Mouse (Mus musculus): Measurements from ENCODE around the gene Gm36028. TPM values are rescaled to one million over a fixed set of nuclear protein-coding genes. Genes with fewer than 3 reads are reported as not detected.

Gm36028 gene
- polyA plus RNA-seq, 1 experiment: not detected

DNA sequence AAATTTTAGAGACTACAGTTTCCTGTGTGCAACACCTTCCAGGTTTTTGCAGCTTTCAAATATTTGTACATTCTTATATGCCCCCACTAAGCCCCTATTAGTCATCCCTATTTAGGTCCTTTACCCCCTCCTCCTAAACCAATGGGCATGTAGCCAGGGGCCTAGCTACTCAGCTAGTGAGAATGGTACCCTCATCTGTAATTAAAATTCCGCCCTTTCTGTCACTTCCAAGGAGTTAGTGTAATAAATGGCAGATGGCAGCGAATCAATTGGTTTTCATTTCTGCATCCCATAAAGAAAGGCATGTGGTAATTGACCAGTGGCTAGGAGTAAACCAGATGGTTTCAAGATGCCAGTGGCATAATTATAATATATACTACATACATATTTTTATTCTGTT, 31.7 kb upstream of the Gm36028 start:
- no peaks in the 10 kb centered on the region for H3K4me1 ChIP-seq (ENCODE audit: control insufficient read depth, insufficient read depth, insufficient read length)
- H3K27me3 ChIP-seq (ENCODE audit: control insufficient read depth, insufficient read depth, low read length): no peaks in the 10 kb centered on the region
- WGBS: 94% methylated on average over 2 of the region's 2 CpGs
- H3K4me3 ChIP-seq (ENCODE audit: extremely low read depth, insufficient read depth, insufficient read length): no peak overlapping the region
- H3K36me3 ChIP-seq (ENCODE audit: control insufficient read depth, insufficient read depth, low read length): no peaks in the 10 kb centered on the region
- H3K27ac ChIP-seq (ENCODE audit: insufficient read depth, low read length): no peak overlapping the region
- no peak for TF ChIP-seq CTCF (IDR thresholded peaks at IDR 0.05; ENCODE audit: extremely low read depth, insufficient read depth, insufficient read length, insufficient replicate concordance)
- TF ChIP-seq POLR2A (IDR thresholded peaks at IDR 0.05; ENCODE audit: low read depth, low read length): no peak
- DNase-seq (ENCODE audit: low read depth in 1 of 2, low spot score in 2 of 2): no peak

DNA sequence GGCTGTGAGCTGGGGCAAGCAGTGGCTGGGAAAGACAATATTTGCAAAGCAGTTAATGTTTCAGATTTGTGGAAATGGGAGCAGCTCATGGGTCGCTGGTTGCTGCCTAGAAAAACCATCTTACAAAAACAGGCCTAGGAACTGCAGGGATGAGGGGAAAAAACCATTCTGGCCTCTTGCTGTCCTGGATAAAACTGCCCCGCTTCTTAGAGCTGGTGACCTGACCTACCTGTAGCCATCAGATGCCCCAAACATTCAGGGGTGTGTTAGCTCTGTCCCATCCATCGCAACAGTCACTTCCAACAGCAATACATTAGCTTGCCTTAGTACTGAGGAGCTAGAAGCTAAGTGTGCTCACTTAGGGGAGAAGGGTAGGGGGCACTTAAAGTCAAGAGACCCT, 28.0 kb upstream of the Gm36028 start:
- H3K36me3 ChIP-seq (ENCODE audit: control insufficient read depth, insufficient read depth, low read length): no peaks in the 10 kb centered on the region
- H3K27ac ChIP-seq (ENCODE audit: insufficient read depth, low read length): no peak overlapping the region
- no peak overlapping the region for H3K4me3 ChIP-seq (ENCODE audit: extremely low read depth, insufficient read depth, insufficient read length)
- TF ChIP-seq CTCF (IDR thresholded peaks at IDR 0.05; ENCODE audit: extremely low read depth, insufficient read depth, insufficient read length, insufficient replicate concordance): no peak
- no peak for TF ChIP-seq POLR2A (IDR thresholded peaks at IDR 0.05; ENCODE audit: low read depth, low read length)
- no peaks in the 10 kb centered on the region for H3K27me3 ChIP-seq (ENCODE audit: control insufficient read depth, insufficient read depth, low read length)
- 95% methylated on average over 3 of the region's 3 CpGs for WGBS
- no peaks in the 10 kb centered on the region for H3K4me1 ChIP-seq (ENCODE audit: control insufficient read depth, insufficient read depth, insufficient read length)
- no peak for DNase-seq (ENCODE audit: low read depth in 1 of 2, low spot score in 2 of 2)

DNA sequence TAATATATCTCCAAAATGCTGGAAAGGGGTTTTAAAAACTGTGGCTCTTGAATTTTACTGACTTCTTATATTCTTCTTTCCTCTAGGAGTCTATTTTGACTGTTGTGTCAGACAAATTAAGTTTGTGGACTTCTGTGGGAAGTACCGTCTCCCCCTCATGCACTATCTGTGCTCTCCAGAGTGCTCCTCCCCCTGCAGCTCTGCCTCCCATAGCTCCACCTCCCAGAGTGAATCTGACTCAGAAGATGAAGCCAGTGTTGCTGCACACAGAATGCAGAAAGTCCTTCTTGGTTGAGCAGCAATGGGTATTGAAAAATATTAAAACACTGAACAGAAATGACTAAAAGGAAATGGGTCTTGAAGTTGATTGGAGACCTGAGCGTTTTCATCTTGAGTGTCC, 20.2 kb upstream of the Gm36028 start:
- WGBS: 86% methylated on average over 2 of the region's 2 CpGs
- TF ChIP-seq CTCF (IDR thresholded peaks at IDR 0.05; ENCODE audit: extremely low read depth, insufficient read depth, insufficient read length, insufficient replicate concordance) (no peak), POLR2A (IDR thresholded peaks at IDR 0.05; ENCODE audit: low read depth, low read length) (no peak)
- Histone ChIP-seq H3K27me3 (ENCODE audit: control insufficient read depth, insufficient read depth, low read length) (no peaks in the 10 kb centered on the region), H3K36me3 (ENCODE audit: control insufficient read depth, insufficient read depth, low read length) (peaks cover 20% of the 10 kb centered on the region), H3K4me3 (ENCODE audit: extremely low read depth, insufficient read depth, insufficient read length) (no peak overlapping the region), H3K4me1 (ENCODE audit: control insufficient read depth, insufficient read depth, insufficient read length) (no peaks in the 10 kb centered on the region), H3K27ac (ENCODE audit: insufficient read depth, low read length) (no peak overlapping the region)
- no peak for DNase-seq (ENCODE audit: low read depth in 1 of 2, low spot score in 2 of 2)

DNA sequence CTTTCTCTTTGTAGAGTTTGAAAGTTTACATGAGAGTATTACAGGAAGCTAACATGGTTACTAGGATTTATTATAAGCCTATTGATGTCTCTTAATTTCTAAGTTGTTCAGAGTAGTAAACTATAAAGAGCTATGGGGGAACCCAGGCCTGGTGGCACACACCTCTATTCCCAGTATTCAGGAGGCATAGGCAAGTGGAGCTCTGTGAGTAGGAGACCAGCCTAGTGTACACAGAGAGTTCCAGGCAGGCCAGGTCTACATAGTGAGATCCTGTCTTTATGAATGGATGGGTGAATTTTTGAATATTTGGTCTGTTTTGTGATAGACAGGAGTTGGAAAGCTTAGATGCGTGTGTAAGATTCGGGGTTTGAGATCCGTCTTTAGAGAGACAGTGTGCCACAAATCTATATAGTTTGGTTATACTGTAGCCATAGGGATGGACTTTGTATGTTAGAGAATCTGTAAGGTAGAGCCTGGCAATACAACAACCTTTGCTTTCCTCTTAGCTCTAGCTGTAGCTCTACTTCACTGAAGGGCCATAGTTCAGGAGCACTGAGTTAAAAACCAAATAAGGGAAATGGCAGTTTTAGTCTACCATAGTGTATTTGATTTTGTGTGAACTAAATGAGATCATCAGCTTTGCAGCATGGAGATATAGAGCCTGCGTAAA, 18.9 kb upstream of the Gm36028 start:
- Histone ChIP-seq H3K27ac (ENCODE audit: insufficient read depth, low read length) (no peak overlapping the region), H3K27me3 (ENCODE audit: control insufficient read depth, insufficient read depth, low read length) (no peaks in the 10 kb centered on the region), H3K36me3 (ENCODE audit: control insufficient read depth, insufficient read depth, low read length) (peaks cover 20% of the 10 kb centered on the region), H3K4me1 (ENCODE audit: control insufficient read depth, insufficient read depth, insufficient read length) (no peaks in the 10 kb centered on the region), H3K4me3 (ENCODE audit: extremely low read depth, insufficient read depth, insufficient read length) (no peak overlapping the region)
- DNase-seq (ENCODE audit: low read depth in 1 of 2, low spot score in 2 of 2): no peak
- TF ChIP-seq POLR2A (IDR thresholded peaks at IDR 0.05; ENCODE audit: low read depth, low read length) (no peak), CTCF (IDR thresholded peaks at IDR 0.05; ENCODE audit: extremely low read depth, insufficient read depth, insufficient read length, insufficient replicate concordance) (no peak)
- WGBS: 95% methylated on average over 4 of the region's 4 CpGs

DNA sequence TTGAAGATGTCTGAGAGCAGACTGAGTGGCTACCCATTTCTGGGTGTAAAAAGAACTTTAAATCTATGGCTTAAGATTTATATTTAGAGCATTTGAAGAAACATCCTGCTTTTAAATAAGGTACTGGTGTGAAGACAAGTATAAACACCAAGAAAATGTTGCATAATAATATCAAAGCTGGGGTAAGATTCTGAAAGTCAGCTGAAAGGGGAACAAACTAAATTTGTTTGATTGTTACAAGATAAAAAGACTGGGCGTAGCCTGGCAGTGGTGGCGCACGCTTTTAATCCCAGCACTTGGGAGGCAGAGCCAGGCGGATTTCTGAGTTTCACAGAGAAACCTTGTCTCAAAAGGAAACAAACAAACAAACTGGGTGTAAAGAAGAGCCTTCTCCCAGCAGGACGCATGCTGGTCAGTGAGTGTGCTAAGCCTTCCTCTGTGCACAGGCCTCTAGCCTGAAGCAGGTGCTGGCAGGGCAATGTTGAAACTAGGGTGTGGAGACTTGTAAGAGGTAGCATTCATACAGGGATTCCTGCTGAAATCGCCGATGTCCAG, 18.1 kb upstream of the Gm36028 start:
- Histone ChIP-seq H3K27ac (ENCODE audit: insufficient read depth, low read length) (no peak overlapping the region), H3K4me3 (ENCODE audit: extremely low read depth, insufficient read depth, insufficient read length) (no peak overlapping the region), H3K4me1 (ENCODE audit: control insufficient read depth, insufficient read depth, insufficient read length) (no peaks in the 10 kb centered on the region), H3K36me3 (ENCODE audit: control insufficient read depth, insufficient read depth, low read length) (peaks cover 20% of the 10 kb centered on the region), H3K27me3 (ENCODE audit: control insufficient read depth, insufficient read depth, low read length) (no peaks in the 10 kb centered on the region)
- no peak for TF ChIP-seq CTCF (IDR thresholded peaks at IDR 0.05; ENCODE audit: extremely low read depth, insufficient read depth, insufficient read length, insufficient replicate concordance)
- TF ChIP-seq POLR2A (IDR thresholded peaks at IDR 0.05; ENCODE audit: low read depth, low read length): no peak
- 87% methylated on average over 7 of the region's 7 CpGs for WGBS
- no peak for DNase-seq (ENCODE audit: low read depth in 1 of 2, low spot score in 2 of 2)

- 95% methylated on average over 3 of the region's 3 CpGs for WGBS
- H3K27ac ChIP-seq (ENCODE audit: insufficient read depth, low read length): no peak overlapping the region
- peaks cover 15% of the 10 kb centered on the region for H3K36me3 ChIP-seq (ENCODE audit: control insufficient read depth, insufficient read depth, low read length)
- H3K27me3 ChIP-seq (ENCODE audit: control insufficient read depth, insufficient read depth, low read length): no peaks in the 10 kb centered on the region
- H3K4me3 ChIP-seq (ENCODE audit: extremely low read depth, insufficient read depth, insufficient read length): no peak overlapping the region
- DNase-seq (ENCODE audit: low read depth in 1 of 2, low spot score in 2 of 2): no peak
- TF ChIP-seq POLR2A (IDR thresholded peaks at IDR 0.05; ENCODE audit: low read depth, low read length): no peak
- TF ChIP-seq CTCF (IDR thresholded peaks at IDR 0.05; ENCODE audit: extremely low read depth, insufficient read depth, insufficient read length, insufficient replicate concordance): no peak
- H3K4me1 ChIP-seq (ENCODE audit: control insufficient read depth, insufficient read depth, insufficient read length): no peaks in the 10 kb centered on the region
Observed at GRCm38 (mm10) chr16:37877406-37877805, 16.5 kb upstream of the Gm36028 start.
